Mouse (Mus musculus) CH12.LX (cell line): Measurements from ENCODE around the gene Plxdc1. TPM values are rescaled to one million over a fixed set of nuclear protein-coding genes. Genes with fewer than 3 reads are reported as not detected.

ENCODE experiments used
- DNase-seq: peaks from one replicate; pipeline ENCODE4 v3.0.0-alpha.2; 2013; ENCODE audit errors: extremely low read depth
- H3K27ac ChIP-seq: 2 replicates; pipeline ENCODE4 v1.5.1; 2012; ENCODE audit warnings: low read depth, mild to moderate bottlenecking, control low read depth, moderate library complexity; ENCODE audit not compliant: insufficient read depth
- H3K27me3 ChIP-seq: replicated peaks from 2 replicates; pipeline ENCODE3; 2012; ENCODE audit warnings: inconsistent platforms
- H3K36me3 ChIP-seq, 2 experiments: replicated peaks in 1 of 2; 2 replicates each; pipeline versions ENCODE3 to v1.6.1; 2012; ENCODE audit warnings: inconsistent platforms in 1 of 2, low read length in 1 of 2, mild to moderate bottlenecking in 1 of 2, mixed read lengths in 1 of 2, moderate library complexity in 1 of 2; ENCODE audit not compliant: control insufficient read depth in 1 of 2, insufficient read depth in 1 of 2
- H3K4me1 ChIP-seq, 2 experiments: 2 replicates each; pipeline ENCODE4 v1.6.1; 2012; ENCODE audit warnings: inconsistent platforms in 1 of 2, moderate library complexity in 1 of 2; ENCODE audit not compliant: insufficient read depth in 2 of 2, control insufficient read depth in 1 of 2
- H3K4me2 ChIP-seq: 2 replicates; pipeline ENCODE4 v1.6.1; 2012; ENCODE audit warnings: low read depth, mild to moderate bottlenecking, control low read depth; ENCODE audit not compliant: poor library complexity, insufficient read depth, severe bottlenecking
- H3K4me3 ChIP-seq, 3 experiments: fragments of 150-350 bp in 1 of 3; sonication (generic) in 1 of 3; replicated peaks in 1 of 3; 2 replicates each; pipeline versions ENCODE3 to v1.5.1; 2011 to 2012; ENCODE audit warnings: low read depth in 2 of 3, low read length in 2 of 3, mild to moderate bottlenecking in 2 of 3, moderate library complexity in 2 of 3, control low read depth in 1 of 3, improper control_type of control experiment in 1 of 3, inconsistent platforms in 1 of 3, mixed read lengths in 1 of 3; ENCODE audit not compliant: poor library complexity in 1 of 3
- H3K79me2 ChIP-seq: replicated peaks from 2 replicates; pipeline ENCODE4 v1.6.1; 2012; ENCODE audit warnings: mild to moderate bottlenecking, moderate library complexity; ENCODE audit not compliant: control insufficient read depth, poor library complexity, insufficient read depth, severe bottlenecking; ENCODE audit errors: extremely low read depth
- H3K9ac ChIP-seq: 2 replicates; pipeline ENCODE4 v1.6.1; 2012; ENCODE audit warnings: low read depth, mild to moderate bottlenecking, control low read depth, moderate library complexity; ENCODE audit not compliant: insufficient read depth
- H3K9me3 ChIP-seq: replicated peaks from 2 replicates; pipeline ENCODE3; 2012; ENCODE audit warnings: low read length, inconsistent platforms, mixed read lengths
- BHLHE40 ChIP-seq: IDR thresholded peaks from 2 replicates; pipeline ENCODE4 v1.6.1; 2011; ENCODE audit warnings: mild to moderate bottlenecking, low read depth, low read length, improper control_type of control experiment
- CHD1 ChIP-seq: IDR thresholded peaks from 2 replicates; pipeline ENCODE4 v1.6.1; 2012; ENCODE audit warnings: low read depth, low read length, improper control_type of control experiment, inconsistent platforms
- CHD2 ChIP-seq: IDR thresholded peaks from 2 replicates; pipeline ENCODE4 v1.6.1; 2011; ENCODE audit warnings: low read length, improper control_type of control experiment
- CTCF ChIP-seq, 2 experiments: IDR thresholded peaks in 1 of 2; conservative IDR thresholded peaks in 1 of 2; 2 replicates each; pipeline ENCODE4 v1.5.1; 2011 to 2012; ENCODE audit warnings: low read depth in 2 of 2, low read length in 2 of 2, improper control_type of control experiment in 1 of 2, inconsistent platforms in 1 of 2, mild to moderate bottlenecking in 1 of 2, moderate library complexity in 1 of 2
- E2F4 ChIP-seq: IDR thresholded peaks from 2 replicates; pipeline ENCODE4 v1.6.1; 2011; ENCODE audit warnings: low read depth, low read length, improper control_type of control experiment; ENCODE audit not compliant: insufficient replicate concordance
- ELF1 ChIP-seq: IDR thresholded peaks from 2 replicates; pipeline ENCODE4 v1.6.1; 2014; ENCODE audit warnings: low read depth, mild to moderate bottlenecking, inconsistent platforms, low read length, improper control_type of control experiment
- EP300 ChIP-seq: IDR thresholded peaks from 2 replicates; pipeline ENCODE4 v1.6.1; 2011; ENCODE audit warnings: low read length, improper control_type of control experiment
- ETS1 ChIP-seq: conservative IDR thresholded peaks from 2 replicates; pipeline ENCODE4 v1.6.1; 2012; ENCODE audit warnings: low read depth, mild to moderate bottlenecking, inconsistent platforms, low read length, improper control_type of control experiment, moderate library complexity
- GABPA ChIP-seq: IDR thresholded peaks from 2 replicates; pipeline ENCODE4 v1.6.1; 2012; ENCODE audit warnings: low read depth, low read length, improper control_type of control experiment, inconsistent platforms; ENCODE audit not compliant: insufficient replicate concordance
- HCFC1 ChIP-seq: IDR thresholded peaks from 2 replicates; pipeline ENCODE4 v1.6.1; 2012; ENCODE audit warnings: low read depth, mild to moderate bottlenecking, inconsistent platforms, low read length, improper control_type of control experiment
- JUND ChIP-seq: conservative IDR thresholded peaks from 2 replicates; pipeline ENCODE4 v1.6.1; 2011; ENCODE audit warnings: low read depth, low read length, improper control_type of control experiment
- KAT2A ChIP-seq: IDR thresholded peaks from 2 replicates; pipeline ENCODE4 v1.6.1; 2012; ENCODE audit warnings: low read length, improper control_type of control experiment, inconsistent platforms; ENCODE audit not compliant: insufficient replicate concordance
- MAFK ChIP-seq: IDR thresholded peaks from 2 replicates; pipeline ENCODE4 v1.6.1; 2011; ENCODE audit warnings: low read length, improper control_type of control experiment; ENCODE audit not compliant: insufficient replicate concordance
- MAX ChIP-seq: IDR thresholded peaks from 2 replicates; pipeline ENCODE4 v1.6.1; 2011; ENCODE audit warnings: low read length, improper control_type of control experiment
- MEF2A ChIP-seq: IDR thresholded peaks from 2 replicates; pipeline ENCODE4 v1.6.1; 2014; ENCODE audit warnings: low read depth, mild to moderate bottlenecking, inconsistent platforms, low read length, improper control_type of control experiment, borderline replicate concordance
- NELFE ChIP-seq: IDR thresholded peaks from 2 replicates; pipeline ENCODE4 v1.6.1; 2011; ENCODE audit warnings: low read depth, low read length, improper control_type of control experiment
- POLR2A ChIP-seq: IDR thresholded peaks from 2 replicates; pipeline ENCODE4 v1.6.1; 2011; ENCODE audit warnings: low read depth, mild to moderate bottlenecking, improper control_type of control experiment, low read length
- POLR2AphosphoS2 ChIP-seq: IDR thresholded peaks from 2 replicates; pipeline ENCODE4 v1.6.1; 2011; ENCODE audit warnings: low read depth, low read length, improper control_type of control experiment
- RCOR1 ChIP-seq: conservative IDR thresholded peaks from 2 replicates; pipeline ENCODE4 v1.6.1; 2012; ENCODE audit warnings: low read depth, mild to moderate bottlenecking, inconsistent platforms, low read length, improper control_type of control experiment
- SMC3 ChIP-seq: IDR thresholded peaks from 2 replicates; pipeline ENCODE4 v1.6.1; 2011; ENCODE audit warnings: low read depth, low read length, improper control_type of control experiment
- TBP ChIP-seq: conservative IDR thresholded peaks from 2 replicates; pipeline ENCODE4 v1.6.1; 2011; ENCODE audit warnings: low read depth, low read length, improper control_type of control experiment
- USF1 ChIP-seq: IDR thresholded peaks from 2 replicates; pipeline ENCODE4 v1.6.1; 2014; ENCODE audit warnings: low read depth, mild to moderate bottlenecking, inconsistent platforms, low read length, improper control_type of control experiment
- ZC3H11A ChIP-seq: IDR thresholded peaks from 2 replicates; pipeline ENCODE4 v1.6.1; 2012; ENCODE audit warnings: low read depth, mild to moderate bottlenecking, inconsistent platforms, low read length, improper control_type of control experiment
- ZKSCAN1 ChIP-seq: IDR thresholded peaks from 2 replicates; pipeline ENCODE4 v1.6.1; 2012; ENCODE audit warnings: low read depth, inconsistent platforms, low read length, improper control_type of control experiment, borderline replicate concordance
- ZMIZ1 ChIP-seq: IDR thresholded peaks from 2 replicates; pipeline ENCODE4 v1.6.1; 2012; ENCODE audit warnings: low read depth, mild to moderate bottlenecking, inconsistent platforms, low read length, improper control_type of control experiment
- ZNF384 ChIP-seq: IDR thresholded peaks from 2 replicates; pipeline ENCODE4 v1.6.1; 2012; ENCODE audit warnings: low read depth, low read length, improper control_type of control experiment, inconsistent platforms
- dilution Hi-C: fragments of 300-500 bp; cut with MboI; formaldehyde crosslinking; loops from 2 replicates; pipeline ENCODE4 v1.14.3; 2020; ENCODE audit warnings: low sequenced_read_pairs; ENCODE audit not compliant: extremely low pct_unique_long_range_greater_than_20kb, extremely low pct_ligation_motif_present
- in situ Hi-C: fragments of 300-500 bp; cut with MboI; formaldehyde crosslinking; loops from 3 replicates; pipeline ENCODE4 v1.14.3; 2019; ENCODE audit warnings: low sequenced_read_pairs, low pct_ligation_motif_present, low pct_unique_long_range_greater_than_20kb, mixed read lengths
- polyA plus RNA-seq: library from polyadenylated mRNA; unstranded; fragments of >175 nt; gene quantifications from 2 replicates; pipeline ENCODE4 v1.2.1, GENCODE M21; 2012; ENCODE audit warnings: low read depth; ENCODE audit not compliant: insufficient read length
- total RNA-seq, 2 experiments: library from RNA; depleted of rRNA; stranded (reverse); fragments of 300-350 nt in 1 of 2; fragments of >200 nt in 1 of 2; gene quantifications; 2 replicates each; pipeline ENCODE4 v1.2.3; 2012 to 2014

Gene Plxdc1
- total and polyA plus RNA-seq, 3 experiments, result 0.04 TPM; not detected in 2

DNA sequence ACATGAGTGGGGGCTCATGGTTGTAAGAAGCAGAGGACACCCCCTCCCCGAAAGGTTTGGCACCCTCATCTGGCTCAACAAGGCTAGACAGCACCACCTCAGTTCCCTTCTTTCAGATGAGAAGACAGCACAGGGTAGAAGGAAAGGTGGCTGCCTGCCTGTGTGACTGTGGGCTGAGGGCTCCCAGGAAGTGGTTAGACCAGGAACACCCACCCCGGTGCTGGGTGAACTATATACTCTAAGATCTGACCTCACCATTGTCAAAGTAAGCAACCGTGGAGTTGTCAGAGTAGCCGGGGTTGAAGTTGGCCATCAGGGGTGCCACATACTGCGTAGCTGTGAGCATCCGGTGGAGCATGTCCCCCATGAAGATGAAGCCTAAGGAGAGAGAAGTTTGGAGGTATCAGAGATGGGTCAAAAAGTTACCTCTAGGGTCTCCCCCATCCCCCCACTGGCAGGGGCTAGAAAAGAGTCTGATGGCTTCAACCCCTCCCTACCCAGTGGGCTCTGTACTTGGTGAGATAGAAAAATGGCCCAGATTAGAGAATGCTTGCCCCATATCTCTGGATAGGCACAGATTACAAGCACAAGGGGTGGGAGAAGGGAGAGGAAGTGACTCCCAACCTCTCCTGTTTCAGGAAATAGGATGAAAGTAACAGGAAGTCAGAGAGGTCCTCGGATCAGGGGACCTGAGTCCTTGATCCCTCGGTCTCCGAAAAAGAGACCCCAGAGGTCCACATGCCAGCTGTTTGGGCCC is 30.9 kb downstream of the Plxdc1 start:
- Histone ChIP-seq H3K4me1 (peaks cover 7 to 51% of the 10 kb centered on the region in 2 experiments; a peak in 3 of 4 replicates), H3K79me2 (no peaks in the 10 kb centered on the region), H3K9ac (no peak overlapping the region), H3K9me3 (no peaks in the 10 kb centered on the region), H3K4me3 (no peak overlapping the region), H3K27me3 (no peaks in the 10 kb centered on the region), H3K4me2 (no peak overlapping the region), H3K27ac (no peak overlapping the region), H3K36me3 (no peaks in the 10 kb centered on the region)
- dilution Hi-C loops, result no loop called here
- in situ Hi-C loops, result no loop called here
- DNase-seq, result no peak
- TF ChIP-seq ELF1 (no peak), POLR2AphosphoS2 (no peak), CTCF (conservative IDR thresholded peaks at IDR 0.05 in 1 of 2, IDR thresholded peaks at IDR 0.05 in 1 of 2; ENCODE audit: low read depth in 2 of 2, low read length in 2 of 2) (no peak), BHLHE40 (no peak), E2F4 (no peak), HCFC1 (no peak), JUND (no peak), EP300 (no peak), SMC3 (no peak), CHD2 (no peak), ZNF384 (no peak), CHD1 (no peak), MEF2A (no peak), MAFK (no peak), ZC3H11A (no peak), MAX (no peak), TBP (no peak), ZMIZ1 (no peak)

DNA sequence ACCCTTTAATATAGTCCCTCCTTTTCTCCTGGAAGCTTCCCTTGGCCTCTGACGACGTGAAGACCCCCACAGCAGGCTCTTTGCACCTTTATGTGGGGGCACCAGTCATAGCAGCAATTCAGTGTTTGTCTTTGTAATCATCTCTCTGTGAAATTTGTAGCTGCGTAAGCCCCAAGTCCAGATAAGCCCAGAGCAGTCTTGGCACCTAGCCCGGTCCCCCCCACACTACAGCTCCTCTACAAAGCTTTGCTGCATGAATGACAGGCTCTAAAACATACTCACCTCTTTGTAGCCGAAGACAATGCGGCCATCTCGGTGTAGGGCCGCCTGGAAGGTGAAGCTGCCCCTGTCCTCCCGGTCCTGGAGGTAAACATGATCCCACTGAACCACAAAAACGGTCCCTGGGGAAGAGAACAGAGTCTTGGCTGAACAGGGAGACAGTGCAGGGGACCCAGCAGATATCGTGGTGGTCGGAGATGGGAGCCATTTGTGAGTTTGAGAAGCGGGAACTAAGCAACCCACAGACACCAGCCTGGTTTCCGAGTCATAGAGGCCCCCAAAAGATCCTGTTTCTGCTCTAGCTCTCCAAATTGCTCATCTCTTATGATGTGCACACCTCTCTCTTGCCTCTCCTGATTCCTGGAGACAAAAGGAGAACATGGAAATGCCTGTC is 31.6 kb downstream of the Plxdc1 start:
- Histone ChIP-seq H3K4me2 (no peak overlapping the region), H3K9me3 (no peaks in the 10 kb centered on the region), H3K79me2 (no peaks in the 10 kb centered on the region), H3K4me3 (no peak overlapping the region), H3K36me3 (no peaks in the 10 kb centered on the region), H3K9ac (no peak overlapping the region), H3K4me1 (peaks cover 10 to 58% of the 10 kb centered on the region in 2 experiments), H3K27me3 (no peaks in the 10 kb centered on the region), H3K27ac (no peak overlapping the region)
- no peak for DNase-seq
- in situ Hi-C loops (no loop called here), dilution Hi-C loops (no loop called here)
- TF ChIP-seq ZC3H11A, result no peak
- no peak for TF ChIP-seq GABPA
- TF ChIP-seq NELFE, result no peak
- TF ChIP-seq ZNF384, result no peak
- TF ChIP-seq CTCF (conservative IDR thresholded peaks at IDR 0.05 in 1 of 2, IDR thresholded peaks at IDR 0.05 in 1 of 2; ENCODE audit: low read depth in 2 of 2, low read length in 2 of 2), result no peak
- no peak for TF ChIP-seq KAT2A
- no peak for TF ChIP-seq TBP
- no peak for TF ChIP-seq RCOR1
- TF ChIP-seq ZKSCAN1, result no peak
- no peak for TF ChIP-seq JUND
- TF ChIP-seq USF1, result no peak
- TF ChIP-seq POLR2A, result no peak
- TF ChIP-seq MEF2A, result no peak
- TF ChIP-seq ETS1, result no peak
